Mouse (Mus musculus) midbrain, embryonic 10.5 days (tissue): ENCODE data around the gene Dpm3. TPM values are rescaled to one million over a fixed set of nuclear protein-coding genes. Genes with fewer than 3 reads are reported as not detected.
A peak's percentile ranks its signal among the peaks of the same experiment; 100 is the strongest.

Experiments
- DNase-seq: peaks from one replicate; pipeline ENCODE4 v3.0.0-alpha.2; 2017; ENCODE audit warnings: low spot score
- H3K27ac ChIP-seq: fragments of 300-500 bp; sonication (generic); replicated peaks from 2 replicates; pipeline ENCODE4 v1.5.1; 2016; ENCODE audit warnings: mild to moderate bottlenecking
- H3K27me3 ChIP-seq: fragments of 300-500 bp; sonication (generic); 2 replicates; pipeline ENCODE4 v1.6.1; 2016; ENCODE audit warnings: low read depth, mild to moderate bottlenecking; ENCODE audit not compliant: poor library complexity, severe bottlenecking
- H3K36me3 ChIP-seq: fragments of 300-500 bp; sonication (generic); 2 replicates; pipeline ENCODE4 v1.6.1; 2016; ENCODE audit warnings: mild to moderate bottlenecking, moderate library complexity
- H3K4me1 ChIP-seq: fragments of 300-500 bp; sonication (generic); 2 replicates; pipeline ENCODE4 v1.6.1; 2016
- H3K4me3 ChIP-seq: fragments of 300-500 bp; sonication (generic); 2 replicates; pipeline ENCODE4 v1.5.1; 2016; ENCODE audit warnings: mild to moderate bottlenecking, moderate library complexity
- H3K9me3 ChIP-seq: fragments of 300-500 bp; sonication (generic); replicated peaks from 2 replicates; pipeline ENCODE4 v1.6.1; 2016; ENCODE audit warnings: mild to moderate bottlenecking
- WGBS: fragments of 180-500 bp; shearing (Covaris S2); methylation state at CpG from one replicate; pipeline ENCODE4 v1.1.7; 2016; 5-methylcytosine and 5-hydroxymethylcytosine counted together
- microRNA counts: library from miRNA; unstranded; fragments of <30 nt; microRNA quantifications from one replicate; lab custom pipeline; 2017
- microRNA-seq: library from miRNA; unstranded; fragments of <30 nt; microRNA quantifications from one replicate; pipeline ENCODE4, GENCODE M21; 2017
- polyA plus RNA-seq: library from polyadenylated mRNA; unstranded; fragments of >200 nt; fragmentation: Nextera tagmentation; extraction: Ambion mirVana; gene quantifications from 2 replicates; pipeline ENCODE4 v1.2.1, GENCODE M21; 2016

Gene Dpm3
- polyA plus RNA-seq, 1 experiment from 2014 or later = 94.9 TPM

DNA sequence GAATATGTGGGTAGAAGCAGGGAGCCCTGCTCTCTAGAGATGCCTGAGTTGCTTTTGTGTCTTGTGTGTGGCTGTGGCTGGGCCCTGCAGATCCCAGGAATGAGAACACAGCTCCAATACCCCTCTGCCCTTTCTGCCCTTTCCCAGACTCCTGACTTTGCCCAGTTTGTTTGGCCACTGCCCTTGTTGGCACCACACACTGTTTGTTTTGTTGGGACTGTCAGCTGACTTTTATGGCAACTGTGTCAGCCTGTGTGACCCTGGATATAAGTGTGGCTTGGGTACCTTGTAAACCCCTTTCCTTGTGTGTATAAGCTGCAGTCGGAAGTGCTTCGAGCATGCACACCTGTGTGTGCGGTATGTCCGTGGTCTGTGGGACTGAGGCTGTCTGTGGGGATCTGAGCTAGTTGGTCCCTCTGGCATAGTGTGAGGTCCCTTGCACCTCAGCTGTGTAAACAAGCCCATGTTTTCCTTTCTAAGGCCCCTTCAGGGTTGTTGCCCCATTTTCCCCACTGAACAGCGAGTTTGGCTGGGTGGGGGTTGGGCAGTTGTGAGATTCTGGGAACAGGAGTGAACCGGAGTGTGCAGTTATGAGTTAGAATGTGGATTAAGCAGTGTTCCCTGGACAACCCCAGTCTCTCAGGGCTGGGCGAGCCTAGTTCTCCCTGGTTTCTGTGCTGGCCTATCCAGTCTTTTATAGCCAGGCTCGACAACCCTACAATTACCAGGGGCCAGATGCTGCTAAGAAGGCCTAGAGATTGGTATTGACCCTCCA, 46.6 kb downstream of the Dpm3 start:
- no peak for DNase-seq
- H3K36me3 ChIP-seq = no peaks in the 10 kb centered on the region
- 0 out of 2 replicates have a peak overlapping the region, but pooled peaks have one; percentile 43 for H3K27ac ChIP-seq
- peaks cover 18% of the 10 kb centered on the region for H3K4me1 ChIP-seq
- no peak overlapping the region for H3K4me3 ChIP-seq
- no peaks in the 10 kb centered on the region for H3K9me3 ChIP-seq
- no peaks in the 10 kb centered on the region for H3K27me3 ChIP-seq
- WGBS = 68% methylated on average over 8 of the region's 8 CpGs

DNA sequence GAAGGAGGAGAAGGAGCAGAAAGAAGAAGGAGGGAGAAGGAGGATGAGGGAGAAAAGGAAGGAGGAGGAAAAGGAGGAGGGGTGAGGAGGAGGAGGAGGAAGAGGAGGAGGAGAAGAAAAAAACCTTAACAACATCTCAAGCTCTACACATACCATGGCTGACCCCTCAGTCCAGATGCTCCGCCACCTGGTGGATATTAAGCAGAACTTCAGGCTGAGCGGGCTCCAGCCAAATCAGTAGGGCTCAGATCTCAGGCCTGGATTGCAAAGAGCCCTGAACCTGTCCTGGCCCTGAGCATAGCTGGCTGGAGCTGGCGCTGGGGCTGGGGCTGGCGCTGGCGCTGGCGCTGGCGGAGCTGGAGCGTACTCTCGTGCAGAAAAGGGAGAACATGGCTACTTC, 48.9 kb downstream of the Dpm3 start:
- DNase-seq = peak; percentile 80
- H3K9me3 ChIP-seq = peaks cover 5% of the 10 kb centered on the region; the same call in 1 of the 2 replicates
- peak overlapping the region; percentile 42; the same call in 1 of the 2 replicates for H3K27ac ChIP-seq
- peaks cover 18% of the 10 kb centered on the region for H3K4me1 ChIP-seq
- no peak overlapping the region for H3K4me3 ChIP-seq
- WGBS = 4% methylated on average over 9 of the region's 9 CpGs
- no peaks in the 10 kb centered on the region for H3K36me3 ChIP-seq
- 0 out of 2 replicates have a peak, but pooled peaks cover 5% of the 10 kb centered on the region for H3K27me3 ChIP-seq

DNA sequence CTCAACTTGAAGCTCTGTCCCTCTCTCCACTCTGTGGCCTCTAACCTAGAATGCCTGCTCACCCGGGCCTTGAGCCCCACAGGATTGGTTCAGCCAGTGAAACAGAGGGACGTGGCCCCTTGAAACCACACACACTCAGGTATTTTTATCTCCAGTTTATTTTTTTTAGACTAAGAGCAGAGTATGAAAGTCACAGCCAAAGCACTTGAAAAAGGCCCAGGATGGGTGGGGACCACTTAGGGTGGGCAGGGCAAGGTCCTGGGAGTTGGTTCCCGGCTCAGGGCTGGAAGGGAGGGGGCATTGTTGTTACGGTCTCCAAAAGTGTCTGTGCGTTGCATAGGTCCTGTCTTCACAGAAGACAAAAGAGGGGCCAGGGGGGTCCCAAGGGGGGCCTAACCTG, 55.2 kb downstream of the Dpm3 start:
- DNase-seq = no peak
- H3K4me1 ChIP-seq = peaks cover 40% of the 10 kb centered on the region
- H3K4me3 ChIP-seq = no peak overlapping the region
- H3K27ac ChIP-seq = no peak overlapping the region
- H3K36me3 ChIP-seq = no peaks in the 10 kb centered on the region
- 76% methylated on average over 5 of the region's 5 CpGs for WGBS
- H3K27me3 ChIP-seq = peaks cover 51% of the 10 kb centered on the region
- H3K9me3 ChIP-seq = peaks cover 5% of the 10 kb centered on the region; the same call in 1 of the 2 replicates

DNA sequence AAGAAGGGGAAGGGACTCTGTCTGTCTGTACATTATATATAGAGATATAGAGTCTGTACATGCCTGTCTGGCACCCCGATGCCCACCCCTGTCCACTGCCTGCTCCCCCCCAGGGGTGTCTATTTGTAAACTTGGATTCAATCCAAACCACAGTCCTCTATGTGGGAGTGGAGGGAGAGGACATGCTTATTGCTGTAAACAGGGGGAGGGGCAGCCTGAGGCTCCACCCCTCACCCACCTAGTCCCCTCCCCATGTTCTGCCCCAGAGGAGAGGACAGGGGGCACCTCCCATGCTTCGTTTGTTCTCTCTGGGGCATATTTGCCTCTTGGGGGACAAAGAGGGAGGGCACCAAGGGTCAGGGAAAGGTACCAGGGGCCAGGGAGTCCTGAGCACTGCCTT, 55.6 kb downstream of the Dpm3 start:
- WGBS = 48% methylated on average over 2 of the region's 2 CpGs
- H3K4me1 ChIP-seq = peaks cover 45% of the 10 kb centered on the region
- H3K4me3 ChIP-seq = peak overlapping the region; percentile 57
- peaks cover 55% of the 10 kb centered on the region for H3K27me3 ChIP-seq
- DNase-seq = no peak
- peak overlapping the region; percentile 84 for H3K27ac ChIP-seq
- no peaks in the 10 kb centered on the region for H3K36me3 ChIP-seq
- peaks cover 5% of the 10 kb centered on the region; the same call in 1 of the 2 replicates for H3K9me3 ChIP-seq

DNA sequence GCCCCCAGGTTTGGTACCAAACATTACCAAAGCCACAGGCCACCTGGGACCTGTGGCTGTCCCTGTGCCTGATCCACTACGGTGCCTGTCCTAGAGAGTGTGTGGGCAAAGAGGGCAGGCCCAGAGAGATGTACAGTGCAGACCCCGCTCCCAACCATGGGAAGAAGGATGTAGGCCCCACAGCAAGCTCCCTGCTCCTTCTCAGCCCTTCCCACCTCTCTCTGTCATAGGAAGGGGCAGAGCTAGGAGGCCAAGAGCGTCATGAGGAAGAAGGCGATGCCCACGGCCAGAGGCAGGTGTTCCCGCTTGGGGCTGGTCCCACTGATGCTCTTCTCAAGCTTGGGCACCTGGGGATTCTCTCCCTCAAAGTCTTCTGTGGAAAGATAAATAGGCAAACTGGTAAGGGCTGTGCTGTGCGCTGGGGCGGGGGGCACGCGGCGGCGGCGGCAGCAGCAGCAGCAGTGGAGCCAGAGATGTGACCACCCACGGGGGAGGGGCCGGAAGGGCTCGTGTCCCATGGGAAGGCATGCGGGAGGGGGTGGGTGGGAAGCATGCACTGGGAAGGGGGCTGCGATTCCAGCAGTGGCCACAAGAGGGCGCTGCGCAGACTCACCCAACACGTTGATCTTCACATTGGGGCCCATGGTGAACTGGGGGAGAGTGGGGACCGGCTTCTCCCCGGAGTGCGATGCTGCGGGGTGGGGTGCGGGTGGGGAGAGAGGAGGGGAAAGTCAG, 56.2 kb downstream of the Dpm3 start:
- H3K4me3 ChIP-seq = peak overlapping the region; percentile 57
- H3K27me3 ChIP-seq = peaks cover 61% of the 10 kb centered on the region
- no peaks in the 10 kb centered on the region for H3K36me3 ChIP-seq
- 6% methylated on average over 26 of the region's 26 CpGs for WGBS
- H3K27ac ChIP-seq = peak overlapping the region; percentile 84
- H3K4me1 ChIP-seq = peaks cover 51% of the 10 kb centered on the region
- DNase-seq = peak; percentile 89
- peaks cover 5% of the 10 kb centered on the region; the same call in 1 of the 2 replicates for H3K9me3 ChIP-seq

DNA sequence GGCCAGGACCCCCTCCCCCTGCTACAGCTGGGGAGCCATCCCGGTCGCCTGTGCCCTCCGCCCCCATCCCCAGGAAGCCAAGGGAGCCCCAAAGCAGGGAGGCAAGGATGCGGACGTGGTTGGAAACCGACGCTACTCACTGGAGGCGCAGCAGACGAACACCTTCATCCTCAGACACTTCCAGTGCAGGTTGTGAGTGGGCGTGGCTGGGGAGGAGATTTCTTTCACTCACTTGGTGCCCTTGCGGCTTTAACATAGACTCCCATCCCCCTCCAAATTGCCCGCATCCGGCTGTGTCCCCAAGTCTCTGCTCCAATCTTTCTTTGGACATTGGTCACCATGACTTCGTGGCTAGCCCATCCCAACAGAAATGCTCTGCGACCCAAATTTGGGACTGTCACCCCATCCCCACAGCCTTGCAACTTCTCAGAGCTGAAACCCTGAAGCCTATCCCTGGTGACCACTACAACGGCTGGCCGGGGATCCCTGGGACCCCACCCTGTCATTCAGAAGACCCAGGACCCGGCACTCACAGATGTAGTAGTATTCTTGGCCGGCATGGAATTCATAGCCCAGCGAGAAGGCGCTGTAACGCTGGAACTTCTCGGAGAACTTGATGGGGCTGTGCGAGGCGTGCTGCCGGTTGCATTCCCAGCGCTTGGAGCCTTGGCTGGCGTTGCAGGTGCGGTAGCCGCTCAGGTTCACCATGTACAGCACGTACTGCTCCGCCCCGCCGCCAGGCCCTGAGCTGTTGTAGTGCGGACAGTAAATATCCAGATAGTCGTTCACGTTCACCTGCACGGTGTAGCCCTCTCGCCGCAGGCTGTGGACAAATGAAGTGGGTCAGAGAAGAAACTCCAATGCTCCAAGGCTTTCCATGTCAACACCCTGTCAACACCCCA, 57.0 kb downstream of the Dpm3 start:
- H3K27me3 ChIP-seq = peaks cover 69% of the 10 kb centered on the region
- H3K4me1 ChIP-seq = peaks cover 59% of the 10 kb centered on the region

More for the DNA sequence above, 57.0 kb downstream of the Dpm3 start:
- H3K9me3 ChIP-seq = peaks cover 3% of the 10 kb centered on the region; the same call in 1 of the 2 replicates
- DNase-seq = no peak
- peak overlapping the region; percentile 84 for H3K27ac ChIP-seq
- WGBS = 8% methylated on average over 40 of the region's 40 CpGs
- H3K36me3 ChIP-seq = no peaks in the 10 kb centered on the region
- H3K4me3 ChIP-seq = peak overlapping the region; percentile 57

MicroRNAs within 50 kb of the gene (microRNA counts, 519-probe panel; counts per million panel counts)
- 2,695 counts per million, percentile 8 among the panel's probes with 10 or more counts for microRNA mmu-miR-92b (lab: Ali Mortazavi, UCI)

Small RNA genes lying within 50 kb of the gene (microRNA-seq; reads per million reads assigned to microRNA genes)
- gene Mir92b = 27,934 reads per million, percentile 99 among the genes with 10 or more reads in this experiment

Other genes with a start within 250 kb of the Dpm3 start
- 18.2 and 26.1 TPM in 2 replicates for gene Rusc1, start 166.0 kb upstream of the Dpm3 start, polyA plus RNA-seq
- not detected in 2 replicates for gene Gm43738, start 158.3 kb upstream of the Dpm3 start, polyA plus RNA-seq
- 366 and 381 TPM in 2 replicates for gene Fdps, start 157.4 kb upstream of the Dpm3 start, polyA plus RNA-seq
- gene Pklr, start 123.2 kb upstream of the Dpm3 start, polyA plus RNA-seq = 4.1 and 5.9 TPM in 2 replicates
- gene Hcn3, start 99.2 kb upstream of the Dpm3 start, polyA plus RNA-seq = 6.3 and 10.6 TPM in 2 replicates
- 33.8 and 34.0 TPM in 2 replicates for gene Clk2, start 94.6 kb upstream of the Dpm3 start, polyA plus RNA-seq
- gene Scamp3, start 81.9 kb upstream of the Dpm3 start, polyA plus RNA-seq = 99.2 and 104 TPM in 2 replicates
- 31.0 and 35.0 TPM in 2 replicates for gene Fam189b, start 76.2 kb upstream of the Dpm3 start, polyA plus RNA-seq
- gene Gba, start 56.4 kb upstream of the Dpm3 start, polyA plus RNA-seq = 37.1 and 41.5 TPM in 2 replicates
- gene Thbs3, start 44.2 kb upstream of the Dpm3 start, polyA plus RNA-seq = 82.2 and 108 TPM in 2 replicates
- 238 TPM in 2 replicates for gene Mtx1, start 32.3 kb upstream of the Dpm3 start, polyA plus RNA-seq
- 1.8 and 3.4 TPM in 2 replicates for gene Muc1, start 30.3 kb upstream of the Dpm3 start, polyA plus RNA-seq
- gene Krtcap2, start 13.4 kb upstream of the Dpm3 start, polyA plus RNA-seq = 268 and 282 TPM in 2 replicates
- gene Trim46, start 13.0 kb upstream of the Dpm3 start, polyA plus RNA-seq = 5.7 and 11.5 TPM in 2 replicates
- gene Slc50a1, start 11.2 kb downstream of the Dpm3 start, polyA plus RNA-seq = 29.8 and 34.3 TPM in 2 replicates
- 11.8 TPM in 2 replicates for gene Efna1, start 21.8 kb downstream of the Dpm3 start, polyA plus RNA-seq
- gene Efna3, start 63.6 kb downstream of the Dpm3 start, polyA plus RNA-seq = 3.9 and 7.0 TPM in 2 replicates
- gene Efna4, start 78.7 kb downstream of the Dpm3 start, polyA plus RNA-seq = 20.5 and 21.9 TPM in 2 replicates
- gene Adam15, start 90.6 kb downstream of the Dpm3 start, polyA plus RNA-seq = 30.5 and 34.9 TPM in 2 replicates
- gene Dcst2, start 102.6 kb downstream of the Dpm3 start, polyA plus RNA-seq = 0.11 and 0.12 TPM in 2 replicates
- 0.11 and 0.20 TPM in 2 replicates for gene Dcst1, start 105.9 kb downstream of the Dpm3 start, polyA plus RNA-seq
- 0.39 and 0.83 TPM in 2 replicates for gene Zbtb7b, start 135.4 kb downstream of the Dpm3 start, polyA plus RNA-seq
- 0.68 and 1.2 TPM in 2 replicates for gene Lenep, start 143.4 kb downstream of the Dpm3 start, polyA plus RNA-seq
- gene Flad1, start 152.5 kb downstream of the Dpm3 start, polyA plus RNA-seq = 27.9 and 34.2 TPM in 2 replicates
- 540 and 645 TPM in 2 replicates for gene Cks1b, start 159.0 kb downstream of the Dpm3 start, polyA plus RNA-seq
- 51.8 TPM in 2 replicates for gene Shc1, start 159.1 kb downstream of the Dpm3 start, polyA plus RNA-seq
- gene Pygo2, start 170.9 kb downstream of the Dpm3 start, polyA plus RNA-seq = 41.9 and 43.3 TPM in 2 replicates
- 18.6 and 19.9 TPM in 2 replicates for gene Pbxip1, start 177.3 kb downstream of the Dpm3 start, polyA plus RNA-seq
- 79.0 and 79.2 TPM in 2 replicates for gene Pmvk, start 195.2 kb downstream of the Dpm3 start, polyA plus RNA-seq